In the genomic region with DNA sequence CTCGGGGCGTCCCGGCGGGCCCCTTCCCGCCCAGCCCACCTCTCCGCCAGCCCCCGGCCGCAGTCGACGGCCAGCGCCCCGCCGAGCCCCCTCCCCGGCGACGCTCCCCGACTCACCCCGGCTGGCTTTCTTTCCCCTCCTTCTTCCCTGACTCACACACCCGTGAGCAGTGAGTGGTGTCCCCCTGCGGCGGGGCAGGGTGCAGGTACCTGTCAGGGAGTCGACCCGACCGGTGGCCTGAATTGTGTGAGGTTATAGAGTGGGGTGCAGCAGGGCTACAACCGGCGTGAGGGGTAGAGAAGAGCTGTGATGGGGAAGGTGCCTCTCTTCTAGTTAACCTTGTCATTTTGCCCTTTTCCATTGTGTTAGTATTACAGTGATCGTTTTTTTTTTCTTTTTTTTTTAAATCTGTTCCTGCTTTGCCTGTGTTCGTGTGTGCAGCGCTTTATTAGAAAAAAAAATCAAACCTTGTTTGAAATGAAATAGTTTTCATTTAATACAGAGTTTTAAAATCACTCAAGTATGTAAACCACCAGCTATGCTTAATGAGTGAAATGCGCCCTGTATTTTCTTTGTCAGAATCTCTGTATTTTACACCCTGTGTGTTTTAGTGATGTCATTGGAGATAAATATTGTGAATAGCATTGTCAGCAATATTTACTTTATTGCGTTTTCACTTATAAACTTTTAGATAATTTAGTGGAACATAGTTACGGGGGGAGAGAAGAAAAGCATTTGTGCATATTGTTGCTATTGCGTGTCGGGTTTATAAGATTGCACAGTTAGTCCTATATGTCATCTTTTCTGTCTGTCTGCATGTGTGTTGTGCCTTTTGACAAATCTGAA, we compare ENCODE assay signal across 7 mouse cellular contexts. TPM values are rescaled to one million over a fixed set of nuclear protein-coding genes. Genes with fewer than 3 reads are reported as not detected.
DNase-seq lines count a peak whose midpoint lies in the region; ATAC-seq and TF ChIP-seq lines count a peak whose summit lies in the region.

No protein-coding gene starts in this region.

- 0 out of 2 replicates have a peak, but pooled peaks have one; percentile 9 for TF ChIP-seq CTCF in bone marrow, adult 2 months (IDR thresholded peaks at IDR 0.05; ENCODE audit: control insufficient read depth, insufficient read depth, low read length)
- TF ChIP-seq CTCF in spleen, adult 2 months (IDR thresholded peaks at IDR 0.05; ENCODE audit: extremely low read depth, insufficient read depth, insufficient read length, insufficient replicate concordance), result no peak

- DNase-seq in MN1 (ENCODE audit: low spot score), result peak; percentile 58
- peak; percentile 27 to 37 for DNase-seq in layer of hippocampus, postnatal 14 days (ENCODE audit: low spot score in 2 of 2)
- DNase-seq in spleen, adult 2 months (ENCODE audit: low read depth in 1 of 2, low spot score in 2 of 2), result peak; percentile 15 to 50

- H3K27ac ChIP-seq in bone marrow, adult 2 months (ENCODE audit: control insufficient read depth, insufficient read depth, low read depth, low read length, poor library complexity), result peak overlapping the region; percentile 84
- H3K27ac ChIP-seq in embryonic facial prominence, embryonic 13.5 days, result peak overlapping the region; percentile 89
- H3K27ac ChIP-seq in spleen, adult 2 months (ENCODE audit: insufficient read depth, low read length), result peak overlapping the region; percentile 84

- no peaks in the 10 kb centered on the region for H3K4me1 ChIP-seq in bone marrow, adult 2 months (ENCODE audit: control insufficient read depth, insufficient read depth, low read length)
- no peaks in the 10 kb centered on the region for H3K4me1 ChIP-seq in embryonic facial prominence, embryonic 13.5 days
- no peaks in the 10 kb centered on the region; the same call in none of the 2 replicates for H3K4me1 ChIP-seq in spleen, adult 2 months (ENCODE audit: control insufficient read depth, insufficient read depth, insufficient read length)

- no peaks in the 10 kb centered on the region for H3K9me3 ChIP-seq in embryonic facial prominence, embryonic 13.5 days

- H3K9ac ChIP-seq in embryonic facial prominence, embryonic 13.5 days, result peak overlapping the region; percentile 94

- H3K27me3 ChIP-seq in embryonic facial prominence, embryonic 13.5 days, result no peaks in the 10 kb centered on the region
- H3K27me3 ChIP-seq in spleen, adult 2 months (ENCODE audit: control insufficient read depth, insufficient read depth, low read length), result no peaks in the 10 kb centered on the region

- H3K4me2 ChIP-seq in embryonic facial prominence, embryonic 13.5 days, result peak overlapping the region; percentile 74

- no peaks in the 10 kb centered on the region for H3K36me3 ChIP-seq in embryonic facial prominence, embryonic 13.5 days
- H3K36me3 ChIP-seq in spleen, adult 2 months (ENCODE audit: control insufficient read depth, insufficient read depth, low read length), result no peaks in the 10 kb centered on the region

- peak overlapping the region; percentile 60 for H3K4me3 ChIP-seq in bone marrow, adult 2 months (replicated peaks; ENCODE audit: control insufficient read depth, low read depth, low read length)
- peak overlapping the region; percentile 90 for H3K4me3 ChIP-seq in embryonic facial prominence, embryonic 13.5 days
- peak overlapping the region; percentile 76 for H3K4me3 ChIP-seq in spleen, adult 2 months (ENCODE audit: extremely low read depth, insufficient read depth, insufficient read length)

- no peak for TF ChIP-seq POLR2A in bone marrow, adult 2 months (IDR thresholded peaks at IDR 0.05; ENCODE audit: borderline replicate concordance, control insufficient read depth, low read depth, low read length)
- no peak for TF ChIP-seq POLR2A in spleen, adult 2 months (IDR thresholded peaks at IDR 0.05; ENCODE audit: low read depth, low read length)

- whole genome bisulfite sequencing in bone marrow, adult 2 months, result 10% methylated on average over 34 of the region's 34 CpGs
- WGBS in embryonic facial prominence, embryonic 13.5 days, result 11% methylated on average over 25 of the region's 34 CpGs
- 12% methylated on average over 31 of the region's 34 CpGs for WGBS in spleen, adult 2 months

- peak; percentile 77 for ATAC-seq in embryonic facial prominence, embryonic 13.5 days (ENCODE audit: insufficient number of reproducible peaks, insufficient read depth, low FRiP score, low TSS enrichment, low read depth)
- ATAC-seq in hematopoietic stem cell, adult 5-6 weeks (replicated peaks in 1 of 2; ENCODE audit: insufficient read depth in 1 of 2, low FRiP score in 2 of 2, low TSS enrichment in 1 of 2, low read depth in 1 of 2, poor library complexity in 2 of 2, severe bottlenecking in 2 of 2), result peak; percentile 55 to 62
- peak; percentile 55 for ATAC-seq in megakaryocyte progenitor cell, adult 5-6 weeks (replicated peaks; ENCODE audit: poor library complexity)

RNA-seq across cellular contexts. Expression of gene Ndfip2, which starts 0.9 kb away (rescaled TPM):
- 3.9 and 7.2 TPM in 2 replicates for polyA plus RNA-seq in bone marrow, adult 2 months (2011; ENCODE audit: insufficient read depth, insufficient read length, low replicate concordance, missing spikeins)
- polyA plus RNA-seq in embryonic facial prominence, embryonic 13.5 days (2015; fragmentation: Nextera tagmentation; extraction: Ambion mirVana), result 48.5 and 50.5 TPM in 2 replicates
- 17.4 and 27.1 TPM in 2 replicates for total RNA-seq in hematopoietic stem cell, adult 5-6 weeks (2017)
- total RNA-seq in layer of hippocampus, postnatal 14 days (2021), result 10 to 100 TPM; 94.9 to 96.4 TPM
- 15.5 and 21.0 TPM in 2 replicates for total RNA-seq in megakaryocyte progenitor cell, adult 5-6 weeks (2015)
- 12.0 and 13.7 TPM in 2 replicates for total RNA-seq in megakaryocyte progenitor cell, adult 5-6 weeks (2017)
- 17.3 and 18.6 TPM in 2 replicates for polyA plus RNA-seq in spleen, adult 2 months (2012; rRNA removed)

Comparison
In these comparisons a context has a peak if more than half of its experiments do, and no peak if none do; other contexts are left out.
1. Peak in every context shown above with its lines: DNase-seq, ATAC-seq, H3K4me3 ChIP-seq and H3K27ac ChIP-seq.